Mouse (Mus musculus) bone marrow macrophage, adult 2 months (primary cell): ENCODE data around the gene Zbtb16.

Experiments
- CTCF ChIP-seq: IDR thresholded peaks from 2 replicates; pipeline ENCODE4 v1.5.1; 2012; ENCODE audit warnings: low read depth, mild to moderate bottlenecking, low read length, moderate library complexity
- POLR2A ChIP-seq: IDR thresholded peaks from 2 replicates; pipeline ENCODE4 v1.6.1; 2012; ENCODE audit warnings: mild to moderate bottlenecking, low read depth, low read length, borderline replicate concordance

DNA sequence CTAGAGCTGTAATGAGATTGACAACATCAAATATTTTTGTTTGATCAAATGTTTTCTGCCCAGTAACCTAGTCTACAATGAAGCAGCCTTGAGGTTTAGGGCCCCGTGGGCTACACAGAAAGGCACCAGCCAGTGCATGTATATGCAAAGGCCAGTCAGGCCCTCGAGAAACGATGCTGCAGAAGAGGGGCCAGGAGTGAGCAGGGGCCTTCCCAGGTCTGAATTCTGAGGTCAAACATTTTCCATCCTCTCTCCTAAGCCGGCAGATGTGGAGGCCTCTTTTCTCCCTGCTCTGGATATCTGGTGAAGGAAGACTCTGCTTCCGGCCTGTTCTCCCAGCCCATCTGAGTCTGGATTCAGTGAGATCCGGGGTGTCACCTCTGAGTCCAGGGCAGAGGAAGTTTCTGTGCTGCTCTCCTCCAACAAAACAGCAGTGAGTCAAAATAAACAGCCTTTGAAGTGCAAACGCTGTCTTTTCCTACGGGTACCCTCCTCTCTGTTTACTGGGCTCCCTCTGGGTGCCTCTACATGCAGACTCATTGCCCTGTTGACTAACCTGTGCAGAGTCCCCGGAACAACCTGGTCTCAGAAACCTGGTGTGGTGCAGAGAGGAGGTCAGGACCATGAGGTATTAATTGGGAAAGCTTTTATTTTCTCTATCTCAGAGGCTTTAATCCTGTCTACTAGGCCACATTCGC is 24.0 kb upstream of the Zbtb16 start:
- TF ChIP-seq CTCF (no peak), POLR2A (no peak)
